Mouse (Mus musculus) MN1 (cell line): Measurements from ENCODE around the gene Uqcrh.

Experiments
- DNase-seq: peaks from one replicate; pipeline ENCODE4 v3.0.0-alpha.2; 2016; ENCODE audit warnings: low spot score

Uqcrh gene

DNA sequence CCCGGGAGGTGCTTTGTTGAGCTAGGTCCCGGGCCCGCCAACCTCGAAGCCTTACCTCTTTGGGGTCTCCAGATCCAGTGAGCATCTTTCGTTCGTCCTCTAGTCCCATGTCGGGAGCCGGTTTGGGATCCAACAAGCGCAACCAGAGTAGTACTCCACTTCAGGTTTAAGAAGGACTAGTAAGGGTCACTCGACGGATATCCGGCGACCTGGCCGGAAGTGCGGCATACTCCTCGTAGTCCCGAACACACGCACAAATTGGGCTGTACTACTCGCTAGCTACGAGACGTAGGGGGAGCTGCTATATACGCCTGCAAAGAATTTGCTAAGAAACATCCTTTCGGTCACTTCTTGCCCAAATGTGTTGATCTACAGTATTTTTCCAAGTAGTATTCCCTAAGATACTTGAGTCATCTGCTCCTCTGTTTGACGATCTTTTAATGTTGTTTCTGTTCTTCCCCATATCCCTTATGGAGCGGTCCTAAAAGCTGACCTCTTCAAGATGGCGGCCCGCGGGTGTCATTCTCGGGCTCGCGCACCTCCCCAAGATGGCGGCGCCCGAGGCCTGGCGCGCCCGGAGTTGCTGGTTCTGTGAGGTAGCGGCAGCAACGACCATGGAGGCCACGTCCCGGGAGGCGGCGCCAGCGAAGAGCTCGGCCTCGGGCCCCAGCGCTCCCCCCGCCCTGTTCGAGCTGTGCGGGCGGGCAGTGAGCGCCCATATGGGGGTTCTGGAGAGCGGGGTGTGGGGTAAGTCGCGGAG is at the start of gene Uqcrh, which contains the start of gene Lrrc41:
Gene Uqcrh, minus strand, starts transcription at position 211 of the 760 bp plus-strand sequence.
Gene Lrrc41, plus strand, starts transcription at position 409 of the 760 bp plus-strand sequence.
- DNase-seq: peak; percentile 91

DNA sequence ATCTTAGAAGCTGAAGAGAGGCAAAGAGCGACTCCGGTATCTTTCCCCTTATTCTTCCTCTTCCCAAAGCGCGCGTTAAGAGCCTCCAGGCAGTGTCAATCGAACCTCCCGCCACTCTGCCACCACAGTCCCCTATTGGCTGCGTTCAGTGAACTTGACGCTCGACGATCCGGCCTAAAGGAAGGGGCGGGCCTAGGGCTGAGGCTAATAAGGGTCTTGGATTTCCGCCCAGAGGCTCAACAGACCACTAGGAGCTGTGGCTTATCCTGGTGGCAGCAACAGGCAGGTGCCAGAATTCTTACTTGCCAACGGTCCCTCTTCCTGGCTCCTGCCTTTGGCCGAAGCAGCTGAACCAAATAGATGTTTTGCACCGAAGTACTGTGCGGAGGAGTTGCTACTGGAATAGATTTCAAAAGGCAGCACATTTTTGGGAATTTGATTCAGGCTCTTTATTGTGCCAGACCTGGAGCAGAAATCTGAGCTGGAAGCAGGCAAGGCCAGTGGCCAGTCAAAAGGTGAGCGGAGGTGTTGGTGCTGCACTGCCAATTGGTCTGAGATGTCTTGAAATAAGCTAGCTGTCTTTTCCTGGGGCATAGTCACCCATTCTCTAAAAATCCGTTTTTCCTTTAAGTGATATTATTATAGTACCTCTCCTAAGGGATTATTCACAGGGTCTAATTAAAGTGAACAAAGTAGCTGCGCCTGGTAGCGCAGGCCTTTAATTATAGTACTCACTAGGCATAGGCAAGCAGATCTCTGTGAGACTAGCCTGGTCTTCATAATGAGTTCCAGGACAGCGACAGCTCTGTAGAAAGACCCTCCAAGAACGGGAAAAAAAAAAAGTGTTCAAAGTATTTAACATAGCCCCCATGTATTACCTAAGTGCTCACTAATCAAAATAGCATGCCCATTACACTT is 49.0 kb upstream of the Uqcrh start, which contains the start of the genes Rad54l and Pomgnt1:
Gene Rad54l, minus strand, starts transcription at position 89 of the 918 bp plus-strand sequence.
Gene Pomgnt1, plus strand, starts transcription at position 239 of the 918 bp plus-strand sequence.
- DNase-seq: peak; percentile 91

DNA sequence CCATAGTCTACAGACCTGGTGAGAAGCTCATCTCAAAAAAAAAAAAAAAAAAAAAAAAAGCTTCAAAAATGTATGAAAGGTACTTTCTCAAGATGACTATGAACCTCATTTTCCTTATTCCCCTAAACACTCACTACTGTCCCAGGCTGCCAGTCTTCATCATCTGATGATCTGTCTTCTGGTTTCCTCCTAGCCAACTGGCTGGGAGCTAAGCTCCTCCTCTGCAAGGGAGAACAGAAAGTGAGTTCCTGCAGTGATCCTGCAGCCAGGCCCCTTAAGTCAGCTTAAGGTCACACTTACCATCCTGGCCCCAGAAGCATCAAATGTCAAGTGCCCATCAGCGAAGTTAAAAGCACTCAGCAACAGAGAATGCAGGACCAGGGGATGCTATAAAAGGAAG is 47.9 kb upstream of the Uqcrh start:
- DNase-seq: peak; percentile 7

- no peak for DNase-seq
Observed at GRCm38 (mm10) chr4:116111486-116111885, 36.6 kb upstream of the Uqcrh start.

- no peak for DNase-seq
Observed at GRCm38 (mm10) chr4:116110695-116111094, 35.8 kb upstream of the Uqcrh start.

DNA sequence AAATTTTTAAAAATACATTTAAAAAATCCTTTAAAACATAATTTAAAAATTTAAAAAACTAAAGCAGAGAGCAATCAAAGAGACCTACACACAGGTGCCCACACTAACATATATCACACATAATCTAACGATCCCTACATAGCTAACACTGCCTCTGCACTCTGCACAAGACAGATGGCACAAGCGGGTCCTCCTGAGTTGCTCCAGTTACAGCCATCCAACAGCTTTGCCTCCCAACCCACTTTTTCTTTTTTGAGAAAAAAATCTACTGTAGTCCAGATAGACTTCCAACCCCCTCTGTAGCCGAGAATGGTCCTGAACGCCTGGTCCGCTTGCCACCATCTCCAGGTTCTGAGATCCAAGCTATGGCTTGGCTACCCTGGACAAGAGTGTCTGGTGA is 30.4 kb upstream of the Uqcrh start:
- DNase-seq: no peak

- no peak for DNase-seq
Observed at GRCm38 (mm10) chr4:116100959-116101358, 26.1 kb upstream of the Uqcrh start.

DNA sequence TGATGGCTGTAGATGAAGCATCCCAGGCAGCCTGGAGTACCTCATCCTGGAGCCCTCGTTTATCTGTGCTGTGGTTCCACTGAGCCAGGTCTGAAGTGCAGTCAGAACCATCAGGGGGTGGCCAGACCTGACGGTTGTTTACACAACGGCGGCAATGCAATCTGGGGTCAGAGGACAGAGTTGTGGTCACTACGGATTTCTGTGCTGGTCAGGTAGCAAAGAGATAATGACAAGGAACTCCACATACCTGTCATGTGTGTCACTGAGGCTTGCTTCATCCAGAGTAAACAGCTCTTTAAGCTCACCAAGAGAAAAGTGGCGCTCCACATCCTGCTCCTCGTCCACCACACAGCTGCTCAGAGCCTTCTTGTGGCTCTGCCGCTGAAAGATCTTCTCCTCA is 22.3 kb upstream of the Uqcrh start:
- no peak for DNase-seq

- no peak for DNase-seq
Observed at GRCm38 (mm10) chr4:116096291-116096690, 21.4 kb upstream of the Uqcrh start.

DNA sequence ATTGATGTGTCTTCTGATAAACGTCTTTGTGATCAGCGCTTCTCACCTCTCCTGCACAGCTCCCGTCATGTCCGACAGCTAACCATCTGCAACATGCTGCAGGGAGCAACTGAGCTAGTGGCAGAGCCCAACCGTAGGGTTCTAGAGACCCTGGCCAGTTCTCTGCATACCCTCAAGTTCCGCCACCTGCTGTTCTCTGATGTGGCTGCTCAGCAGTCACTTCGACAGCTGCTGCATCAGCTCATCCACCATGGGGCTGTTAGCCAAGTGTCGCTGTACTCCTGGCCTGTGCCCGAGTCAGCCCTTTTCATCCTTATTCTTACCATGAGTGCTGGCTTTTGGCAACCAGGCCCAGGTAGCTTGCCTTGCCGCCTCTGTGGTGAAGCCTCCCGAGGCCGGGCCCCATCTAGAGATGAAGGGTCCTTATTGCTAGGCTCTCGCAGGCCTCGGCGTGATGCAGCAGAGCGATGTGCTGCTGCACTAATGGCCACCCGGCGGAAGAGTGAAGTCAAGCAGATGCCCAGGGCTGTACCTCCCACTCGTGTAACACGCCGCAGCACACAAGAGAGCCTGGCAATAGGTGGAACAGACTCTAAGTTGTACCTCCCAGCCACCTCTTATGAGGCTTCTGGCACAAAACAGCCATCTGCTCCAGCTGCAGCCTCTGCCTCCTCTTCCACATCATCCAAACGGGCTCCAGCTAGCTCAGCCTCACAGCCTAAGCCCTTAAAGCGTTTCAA is 13.8 kb upstream of the Uqcrh start:
- no peak for DNase-seq

DNA sequence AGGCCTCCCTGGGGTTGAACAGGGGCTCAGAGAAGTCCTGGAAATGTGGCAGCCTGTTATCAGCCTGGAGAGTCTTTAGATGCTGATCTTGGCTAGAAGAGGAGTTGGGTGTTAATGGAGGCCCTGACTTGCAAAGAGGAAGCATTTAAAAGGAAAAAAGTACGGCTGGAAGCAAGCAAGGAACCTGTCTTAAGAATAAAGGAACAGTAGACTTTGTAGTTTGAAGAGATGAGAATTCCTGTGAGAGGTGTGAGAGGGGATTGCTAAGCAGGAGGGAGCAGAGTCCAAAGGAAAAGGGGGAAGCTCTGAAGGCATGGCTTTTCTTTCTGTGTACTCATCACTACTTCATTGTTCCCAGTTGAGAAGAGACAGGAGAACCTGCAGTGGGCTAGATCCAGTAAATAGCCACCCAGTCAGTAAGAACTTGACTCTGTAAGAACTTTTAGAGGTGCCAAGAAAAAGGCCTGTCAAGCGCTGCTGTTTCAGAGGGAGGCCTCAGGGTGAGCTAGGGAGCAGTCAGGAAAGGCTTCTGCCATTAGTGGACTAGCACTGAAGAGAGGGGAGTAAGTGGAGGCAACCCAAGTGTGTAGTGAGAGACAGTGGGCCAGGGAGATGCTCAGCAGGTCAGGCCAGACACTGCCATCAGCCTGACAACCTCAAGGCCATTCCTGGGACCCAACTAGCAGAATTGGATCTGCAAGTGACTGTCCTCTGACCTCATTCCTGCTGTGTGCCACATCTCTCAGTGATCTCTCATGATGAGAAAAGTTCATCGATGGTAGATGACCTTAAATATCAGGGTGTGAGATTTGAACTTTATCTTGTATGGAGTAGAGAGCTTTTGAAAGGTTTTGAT is 2.6 kb upstream of the Uqcrh start:
- DNase-seq: peak; percentile 24

- DNase-seq: peak; percentile 37
Observed at GRCm38 (mm10) chr4:116076369-116077231, 1.7 kb upstream of the Uqcrh start.

- peak; percentile 60 for DNase-seq
Observed at GRCm38 (mm10) chr4:116075631-116076368, 929 bp upstream of the Uqcrh start.

GRCm38 (mm10) chr4:116074145-116074675 is 661 bp downstream of the Uqcrh start:
- DNase-seq: peak; percentile 35

- peak; percentile 32 for DNase-seq
Observed at GRCm38 (mm10) chr4:116073146-116073545, 1.7 kb downstream of the Uqcrh start.

DNA sequence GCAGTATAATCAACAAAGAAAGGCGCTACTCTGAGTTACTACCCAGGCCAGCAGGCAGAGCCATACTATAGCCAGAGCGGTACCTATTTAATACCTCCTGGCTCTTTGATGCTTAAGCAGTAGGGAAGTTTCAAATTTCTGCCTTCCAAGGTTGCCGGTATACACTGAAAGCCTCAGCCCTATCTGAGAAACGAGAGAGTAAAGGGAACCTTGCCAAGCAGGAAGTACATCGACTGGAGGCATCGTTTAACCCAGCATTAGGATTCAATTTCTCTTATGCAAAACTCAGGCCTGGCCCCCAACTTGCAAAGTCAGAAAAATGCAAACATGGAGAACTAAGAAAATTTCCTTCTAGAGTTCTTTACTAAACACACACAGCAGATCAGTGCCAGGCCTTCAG is 4.8 kb downstream of the Uqcrh start:
- DNase-seq: no peak

DNA sequence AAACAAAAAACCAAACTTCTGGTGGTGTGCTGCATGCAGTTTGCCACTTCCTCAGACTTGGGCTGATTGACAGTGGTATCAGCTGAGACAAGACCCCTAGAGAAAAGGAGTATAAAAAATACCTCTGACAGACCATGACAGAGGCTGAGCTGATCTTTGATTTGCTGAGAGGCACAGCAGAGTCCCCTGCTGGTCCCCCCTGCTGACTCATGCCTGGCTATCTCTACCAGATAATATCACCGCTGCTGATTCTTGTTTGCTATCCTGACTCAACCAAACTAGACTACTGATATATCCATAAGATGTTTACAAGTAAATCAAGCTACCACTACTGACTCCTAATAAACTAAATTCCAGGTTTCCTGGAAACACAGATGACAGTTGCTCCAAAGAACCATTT is 11.0 kb downstream of the Uqcrh start:
- no peak for DNase-seq

- no peak for DNase-seq
Observed at GRCm38 (mm10) chr4:116059012-116059726, 15.7 kb downstream of the Uqcrh start.
